8 mouse cellular contexts compared by ENCODE assay signal in genomic region chr17:5493161-5493771, GRCm38 (mm10). TPM values are rescaled to one million over a fixed set of nuclear protein-coding genes. Genes with fewer than 3 reads are reported as not detected.
DNase-seq lines count a peak whose midpoint lies in the region; ATAC-seq lines count a peak whose summit lies in the region.

No protein-coding gene starts in this region.

- no peaks in the 10 kb centered on the region for H3K36me3 ChIP-seq in forebrain, embryonic 11.5 days (ENCODE audit: control insufficient read depth, insufficient read depth, low read length)
- no peaks in the 10 kb centered on the region for H3K36me3 ChIP-seq in midbrain, embryonic 13.5 days

- 2% methylated on average over 52 of the region's 53 CpGs for WGBS in forebrain, embryonic 11.5 days
- WGBS in midbrain, embryonic 13.5 days: 3% methylated on average over 40 of the region's 53 CpGs

- peak overlapping the region; percentile 98 for H3K4me2 ChIP-seq in forebrain, embryonic 11.5 days (ENCODE audit: low read depth, low read length, severe bottlenecking)
- H3K4me2 ChIP-seq in midbrain, embryonic 13.5 days (replicated peaks): peak overlapping the region; percentile 88

- DNase-seq in cerebellum, adult 11 months: peak; percentile 47
- peak; percentile 58 for DNase-seq in adrenal gland, postnatal 14 days
- DNase-seq in forebrain, embryonic 11.5 days (ENCODE audit: low spot score): no peak
- peak; percentile 35 for DNase-seq in heart, postnatal 4 days
- DNase-seq in layer of hippocampus, postnatal 36 days: peak; percentile 34 to 47
- DNase-seq in thymus, adult 18-20 months: peak; percentile 42 to 56

- peak overlapping the region; percentile 76 for H3K9ac ChIP-seq in forebrain, embryonic 11.5 days (ENCODE audit: low read length)
- H3K9ac ChIP-seq in midbrain, embryonic 13.5 days (replicated peaks): peak overlapping the region; percentile 80

- ATAC-seq in cerebellum, adult (ENCODE audit: insufficient number of reproducible peaks, low FRiP score, low TSS enrichment): no peak
- no peak; the same call in 1 of the 2 replicates for ATAC-seq in forebrain, embryonic 11.5 days (replicated peaks; ENCODE audit: low FRiP score)
- ATAC-seq in midbrain, embryonic 13.5 days: no peak

- no peaks in the 10 kb centered on the region for H3K9me3 ChIP-seq in forebrain, embryonic 11.5 days (ENCODE audit: control insufficient read depth, low read length)
- no peaks in the 10 kb centered on the region for H3K9me3 ChIP-seq in midbrain, embryonic 13.5 days

- H3K27me3 ChIP-seq in forebrain, embryonic 11.5 days (ENCODE audit: control insufficient read depth, insufficient read depth, low read length): peaks cover 12% of the 10 kb centered on the region
- peaks cover 18% of the 10 kb centered on the region for H3K27me3 ChIP-seq in midbrain, embryonic 13.5 days

- peak overlapping the region; percentile 70 for H3K4me3 ChIP-seq in forebrain, embryonic 11.5 days (ENCODE audit: low read depth, low read length)
- H3K4me3 ChIP-seq in midbrain, embryonic 13.5 days (replicated peaks): peak overlapping the region; percentile 61

- peaks cover 5% of the 10 kb centered on the region; the same call in 1 of the 2 replicates for H3K4me1 ChIP-seq in forebrain, embryonic 11.5 days (replicated peaks; ENCODE audit: control insufficient read depth, insufficient read depth, low read length)
- H3K4me1 ChIP-seq in midbrain, embryonic 13.5 days (replicated peaks): peaks cover 33% of the 10 kb centered on the region

- H3K27ac ChIP-seq in forebrain, embryonic 11.5 days (ENCODE audit: low read depth, low read length): no peak overlapping the region
- H3K27ac ChIP-seq in midbrain, embryonic 13.5 days: peak overlapping the region; percentile 98

RNA-seq across cellular contexts. Expression of gene Zdhhc14, which starts 0.9 kb away (rescaled TPM):
- total RNA-seq in adrenal gland, postnatal 14 days (2021): 6.5 and 7.0 TPM in 2 replicates
- polyA plus RNA-seq in forebrain, embryonic 11.5 days (2014; fragmentation: Nextera tagmentation; extraction: Ambion mirVana): 2.3 and 2.4 TPM in 2 replicates
- 1 to 10 TPM; 3.5 to 3.7 TPM for total RNA-seq in heart, postnatal 4 days (2021)
- 10 to 100 TPM; 48.7 to 51.8 TPM for total RNA-seq in layer of hippocampus, postnatal 36 days (2021)
- polyA plus RNA-seq in midbrain, embryonic 13.5 days (2015; fragmentation: Nextera tagmentation; extraction: Ambion mirVana): 4.4 and 5.8 TPM in 2 replicates

RNA-seq across cellular contexts. Expression of gene Tmem242, which starts 53.2 kb away (rescaled TPM):
- total RNA-seq in adrenal gland, postnatal 14 days (2021): 121 and 126 TPM in 2 replicates
- polyA plus RNA-seq in forebrain, embryonic 11.5 days (2014; fragmentation: Nextera tagmentation; extraction: Ambion mirVana): 140 and 141 TPM in 2 replicates
- total RNA-seq in heart, postnatal 4 days (2021): 100 to 1,000 TPM; 128 to 131 TPM
- 10 to 100 TPM; 74.5 to 85.0 TPM for total RNA-seq in layer of hippocampus, postnatal 36 days (2021)
- 109 and 111 TPM in 2 replicates for polyA plus RNA-seq in midbrain, embryonic 13.5 days (2015; fragmentation: Nextera tagmentation; extraction: Ambion mirVana)
